Mouse (Mus musculus) layer of hippocampus, adult 9-11 months (tissue): ENCODE results near the gene Psrc1.

Source experiments
- DNase-seq: peaks from one replicate; pipeline ENCODE4 v3.0.0; 2022

Gene Psrc1

DNA sequence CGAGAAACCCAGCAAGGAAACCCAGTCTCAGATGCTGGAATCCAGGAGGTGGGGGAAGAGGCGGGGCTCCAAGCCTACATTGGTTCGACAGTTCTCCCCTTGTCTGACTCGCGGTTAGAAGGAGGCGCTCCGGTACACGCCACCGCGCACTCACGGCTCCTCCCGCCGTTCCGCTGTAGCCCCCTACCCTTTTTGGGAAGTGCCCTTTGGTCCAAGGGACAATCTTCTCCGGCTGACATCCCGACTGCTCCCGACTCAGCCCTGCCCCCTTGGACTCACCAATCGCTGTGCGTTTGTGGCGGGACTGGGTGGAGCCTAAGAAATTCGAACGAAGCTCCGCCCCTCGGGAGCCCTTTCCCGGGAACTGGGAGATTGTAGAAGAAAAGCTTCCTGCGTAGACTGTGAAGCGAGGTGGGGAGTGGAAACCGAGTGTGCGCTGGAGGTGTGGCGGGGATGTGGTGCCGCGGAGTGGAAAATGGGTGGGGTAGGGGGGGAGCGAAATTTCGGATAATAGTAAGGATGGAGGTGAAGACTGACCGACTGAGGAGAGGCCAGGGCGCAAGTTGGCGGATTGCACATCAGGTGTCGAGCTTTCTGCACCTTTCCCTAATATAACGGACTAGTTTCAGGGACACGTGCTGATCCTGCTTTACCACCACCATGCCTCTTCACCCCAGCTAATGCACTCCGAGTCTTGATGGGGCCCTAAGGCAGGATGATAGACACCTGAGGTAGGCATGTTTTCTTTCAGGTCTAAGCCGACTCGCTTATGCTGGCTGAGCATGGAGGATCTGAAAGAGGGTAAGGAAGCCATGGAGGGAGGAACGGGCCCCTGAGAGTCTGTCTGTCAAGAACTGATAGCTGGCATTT lies at the start of gene Psrc1:
Psrc1 (plus strand) TSS at position 355 of the 870 bp plus-strand sequence.
- DNase-seq = peak; percentile 84

DNA sequence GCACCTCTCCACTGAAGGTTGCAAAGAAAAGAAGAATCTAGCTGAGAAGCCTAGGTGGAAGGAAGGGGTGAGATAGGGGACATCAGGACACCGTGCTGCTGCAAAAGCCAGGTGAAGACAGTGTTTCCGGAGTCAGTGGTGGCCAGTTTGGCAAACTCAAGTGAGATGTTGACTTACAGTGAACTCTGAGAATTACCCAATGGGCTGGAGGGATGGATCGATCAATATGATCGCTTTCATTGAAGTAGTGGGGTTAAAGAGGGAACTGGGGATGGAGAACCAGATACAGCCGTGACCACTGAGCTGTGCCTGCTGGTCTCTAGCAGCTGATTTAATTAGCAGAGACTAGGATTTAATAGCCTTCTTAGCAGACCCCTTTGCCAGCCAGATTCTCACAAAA lies 46.8 kb upstream of the Psrc1 start:
- no peak for DNase-seq

DNA sequence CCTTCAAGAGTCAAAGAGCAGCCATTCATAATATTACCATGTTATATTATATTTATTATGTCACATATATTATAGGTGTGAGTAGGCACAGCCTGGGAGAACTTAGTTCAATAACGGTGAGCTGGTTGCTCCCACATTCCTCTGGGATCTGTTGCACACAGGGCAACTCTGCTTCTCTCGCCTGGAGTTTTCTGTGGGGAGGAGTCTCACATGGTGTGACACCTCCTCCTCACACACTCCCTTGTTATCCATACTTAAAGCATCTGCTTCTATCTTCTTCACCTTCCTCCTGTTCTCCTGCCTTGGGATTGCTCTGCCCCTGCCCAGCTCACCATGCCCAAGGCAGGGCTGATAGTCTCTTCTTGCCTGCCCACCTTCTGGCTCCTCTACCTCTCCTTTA lies 42.6 kb upstream of the Psrc1 start:
- DNase-seq = no peak

DNA sequence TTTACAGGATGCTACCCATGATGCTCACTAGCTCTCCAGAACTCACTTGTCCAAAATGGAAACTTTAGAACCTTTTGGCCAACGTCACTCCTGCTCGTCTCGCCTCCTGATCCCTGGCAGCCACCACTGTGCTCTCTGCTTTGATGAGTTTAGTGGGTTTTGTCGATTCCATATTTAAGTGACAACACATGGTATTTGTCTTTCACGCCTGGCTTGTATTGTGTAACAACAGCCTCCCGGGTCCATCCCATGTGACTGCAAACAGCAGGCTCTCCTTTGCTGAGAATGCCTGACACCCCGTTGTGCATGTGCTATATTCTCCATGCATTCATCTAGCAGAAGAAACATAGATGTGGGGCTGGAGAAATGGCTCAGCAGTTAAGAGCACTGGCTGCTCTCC lies 41.5 kb upstream of the Psrc1 start:
- peak; percentile 55 for DNase-seq

DNA sequence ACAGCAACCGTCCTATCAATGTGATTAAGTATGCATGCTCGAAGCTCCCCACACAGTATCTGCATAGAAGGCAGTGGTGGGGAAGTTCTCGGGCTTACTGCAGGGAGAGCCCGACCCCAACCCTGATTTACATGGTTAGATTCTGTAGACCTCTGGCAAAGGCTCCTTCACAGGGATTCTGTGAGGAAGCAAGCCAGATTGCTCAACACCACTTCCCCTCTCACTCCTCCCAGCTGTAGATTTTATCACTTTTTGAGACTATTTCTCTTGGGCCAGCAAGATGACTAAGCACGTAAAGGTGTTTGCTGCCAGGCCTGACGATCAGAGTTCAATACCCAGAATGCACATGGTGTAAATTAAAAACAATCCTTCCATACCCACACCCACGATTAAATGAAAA lies 37.8 kb upstream of the Psrc1 start:
- DNase-seq = no peak

DNA sequence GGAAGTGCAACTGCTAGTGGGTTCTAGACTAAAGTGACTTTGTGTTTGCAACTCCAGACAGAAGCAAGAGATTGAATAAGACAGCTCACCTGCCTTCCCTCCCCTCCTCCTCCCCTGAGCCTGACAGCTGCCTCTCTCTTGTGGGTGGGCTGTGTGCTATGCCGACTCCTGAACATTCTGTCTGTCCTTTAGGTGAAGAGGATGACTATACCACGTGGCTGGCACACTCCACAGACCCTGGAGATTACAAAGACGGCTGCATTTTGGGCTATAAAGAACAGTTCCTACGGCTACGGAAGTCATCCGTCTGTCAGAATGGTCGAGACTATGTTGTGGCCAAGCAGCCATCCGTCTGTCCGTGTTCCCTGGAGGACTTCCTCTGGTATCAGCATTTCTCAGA lies 35.3 kb upstream of the Psrc1 start:
- peak; percentile 39 for DNase-seq

DNA sequence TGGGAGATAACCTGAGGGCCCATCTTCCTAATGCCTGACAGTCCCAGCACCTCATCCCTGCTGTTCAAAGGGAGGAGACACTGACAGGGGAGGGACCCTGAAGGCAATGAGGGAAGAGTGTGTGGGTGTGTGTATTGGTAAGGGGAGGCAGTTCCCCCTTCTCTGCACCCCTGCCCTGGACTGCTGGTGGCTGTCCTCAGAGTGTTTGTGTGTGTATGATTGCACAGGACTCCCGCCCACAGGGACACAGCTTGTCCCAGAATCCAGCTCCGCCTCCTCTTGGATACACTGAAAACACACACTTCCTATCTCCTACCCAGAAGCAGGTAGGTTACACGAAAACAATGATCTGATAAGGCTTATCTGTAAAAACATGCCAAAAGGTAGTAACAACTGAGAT lies 28.4 kb upstream of the Psrc1 start:
- DNase-seq = peak; percentile 50

DNA sequence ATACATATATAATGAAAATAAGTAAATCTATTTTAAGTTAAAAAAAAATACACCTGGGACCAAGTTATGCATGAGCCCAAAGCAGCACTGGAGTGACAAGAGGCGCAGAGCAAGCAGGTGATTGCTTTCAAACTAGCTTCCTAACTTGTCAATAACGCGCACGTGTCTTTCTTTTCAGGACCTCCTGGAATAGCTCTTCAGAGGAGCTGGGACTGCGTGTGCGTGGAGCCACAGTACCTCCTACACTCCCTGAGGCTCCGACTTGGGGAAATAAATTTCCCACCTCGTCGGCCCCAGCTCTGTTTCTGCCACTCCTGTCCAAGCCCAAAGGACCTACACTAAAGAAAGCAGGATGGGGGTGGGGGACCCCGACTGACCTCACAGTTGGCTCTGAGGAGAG lies 26.6 kb upstream of the Psrc1 start:
- DNase-seq = no peak

DNA sequence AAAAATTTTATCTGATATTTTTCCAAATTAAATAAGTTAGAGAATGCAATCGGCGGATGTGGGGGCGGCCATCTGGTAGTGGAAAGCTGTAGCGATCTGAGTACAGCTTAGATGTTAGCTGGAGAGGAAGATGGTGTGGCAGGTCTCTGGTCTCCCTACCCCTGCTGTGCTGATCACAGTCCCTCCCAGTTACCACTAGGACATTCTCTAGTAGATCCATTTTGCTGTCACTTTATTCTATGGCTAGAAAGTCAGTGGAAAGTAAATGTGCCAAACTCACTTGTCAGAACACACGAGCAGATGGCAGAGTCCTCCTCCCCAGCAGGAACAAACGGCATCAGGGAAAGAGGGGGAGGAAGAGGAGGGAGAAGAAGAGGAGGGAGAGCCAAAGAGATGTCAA lies 25.2 kb upstream of the Psrc1 start:
- DNase-seq = peak; percentile 82

DNA sequence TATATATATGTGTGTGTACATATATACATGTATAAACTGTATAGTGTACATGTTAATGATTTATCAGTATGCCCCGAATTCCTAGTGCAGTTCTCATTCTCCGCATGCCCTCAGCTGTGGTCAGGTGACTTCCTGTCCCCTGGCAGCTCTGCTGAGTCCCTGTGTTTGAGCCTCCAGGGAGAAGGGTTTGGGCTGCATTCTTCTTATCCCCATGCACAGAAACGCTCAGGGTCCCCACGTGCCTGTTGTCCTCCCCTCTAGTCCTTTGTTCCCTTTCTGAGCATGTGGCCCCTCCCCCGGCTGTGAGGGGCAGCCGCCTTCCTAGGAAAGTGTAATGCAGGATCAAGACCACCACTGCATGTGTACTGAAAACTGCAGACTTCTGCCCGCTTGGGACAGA lies 22.7 kb upstream of the Psrc1 start:
- no peak for DNase-seq

DNA sequence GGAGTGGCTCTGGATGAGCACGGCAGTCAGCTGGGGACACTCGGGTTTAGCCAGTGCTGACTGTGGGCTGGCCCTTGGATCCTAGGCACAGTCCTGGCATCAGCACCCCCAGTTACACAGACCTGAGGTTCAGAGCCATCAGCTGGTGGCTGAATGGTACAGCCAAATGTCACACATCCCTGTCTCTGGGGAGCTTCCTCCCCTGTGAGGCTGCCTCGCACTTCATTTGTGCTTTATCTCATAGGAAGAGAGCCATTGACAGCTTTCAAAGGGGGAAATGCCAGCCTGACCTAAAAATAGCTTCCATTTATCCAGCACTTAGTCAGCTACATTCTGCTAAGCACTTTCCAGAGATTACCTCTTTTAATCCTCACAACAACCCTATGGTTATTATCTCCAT lies 20.0 kb upstream of the Psrc1 start:
- DNase-seq = peak; percentile 56

DNA sequence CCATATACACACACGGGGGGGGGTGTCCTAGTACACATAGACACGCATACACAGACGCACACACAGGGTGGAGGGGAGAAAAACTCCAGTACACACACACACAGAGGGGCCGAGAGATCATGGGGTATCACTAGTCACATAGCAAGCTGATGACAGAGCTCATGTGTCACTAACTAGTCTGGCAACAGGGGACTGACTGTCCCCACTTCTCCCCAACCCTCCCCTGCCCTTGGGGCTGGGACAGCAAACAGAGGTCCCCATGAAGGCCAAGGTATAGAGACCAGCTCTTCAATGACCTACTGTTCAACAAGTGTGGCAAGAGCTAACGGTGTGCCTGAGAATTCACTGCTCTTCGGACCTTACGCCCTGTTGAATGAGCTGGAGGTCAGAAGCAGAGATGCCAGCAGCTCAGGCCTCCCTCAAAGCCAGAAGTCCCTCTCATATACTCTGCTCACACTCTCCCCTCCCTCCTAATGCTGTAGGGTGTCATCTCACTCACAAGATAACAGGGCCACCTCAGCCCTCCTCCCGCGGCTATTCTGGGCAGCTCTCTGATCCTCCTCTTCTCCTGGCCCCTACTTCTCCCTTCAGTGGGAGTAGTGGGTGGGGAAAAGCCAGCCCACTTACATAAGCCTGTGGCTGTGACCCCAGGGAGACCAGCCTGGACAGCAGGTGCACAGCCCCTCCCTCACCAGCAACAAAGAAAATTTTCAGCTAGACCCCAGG lies 19.2 kb upstream of the Psrc1 start, which contains the start of gene Mybphl:
Mybphl (plus strand) TSS at position 642 of the 726 bp plus-strand sequence.
- DNase-seq = no peak

DNA sequence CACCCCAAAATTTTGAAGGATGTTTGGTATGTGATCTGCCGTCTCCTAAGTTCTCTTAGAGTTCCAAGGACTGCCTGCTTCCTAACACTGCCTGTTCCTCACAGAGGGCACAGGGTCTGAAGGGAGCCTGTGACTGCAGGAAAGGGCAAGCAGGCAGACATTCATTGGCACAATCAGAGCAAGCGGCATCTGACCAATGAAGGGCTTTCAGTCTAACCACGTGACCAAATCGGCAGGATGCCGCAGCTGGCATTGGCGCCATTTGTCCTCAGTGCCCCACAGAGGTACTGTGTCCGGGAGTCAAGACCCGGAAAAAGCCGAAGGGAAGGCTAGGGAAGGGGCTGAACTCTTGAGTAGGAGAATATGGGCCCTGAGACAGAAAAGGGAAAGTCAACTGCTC lies 16.5 kb upstream of the Psrc1 start:
- DNase-seq = peak; percentile 68

DNA sequence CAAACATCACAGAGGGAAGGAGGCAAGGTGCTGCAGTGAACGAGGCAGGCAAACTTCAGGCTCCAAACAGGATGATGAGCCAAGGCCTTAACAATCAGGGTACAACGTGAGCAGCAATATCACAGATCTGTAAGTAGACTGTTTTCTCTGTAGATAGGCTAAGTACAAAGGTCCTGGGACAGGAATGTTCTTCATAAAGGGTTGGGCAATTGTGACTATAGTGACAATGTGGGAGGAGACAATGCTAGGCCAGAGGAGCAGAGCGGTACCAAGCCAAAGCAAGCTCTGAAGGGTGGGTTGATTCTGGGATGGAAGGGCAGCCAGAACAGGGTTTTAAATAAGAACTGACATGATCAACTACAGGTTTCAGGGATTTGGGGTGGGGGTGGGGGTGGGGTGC lies 15.8 kb upstream of the Psrc1 start:
- no peak for DNase-seq

DNA sequence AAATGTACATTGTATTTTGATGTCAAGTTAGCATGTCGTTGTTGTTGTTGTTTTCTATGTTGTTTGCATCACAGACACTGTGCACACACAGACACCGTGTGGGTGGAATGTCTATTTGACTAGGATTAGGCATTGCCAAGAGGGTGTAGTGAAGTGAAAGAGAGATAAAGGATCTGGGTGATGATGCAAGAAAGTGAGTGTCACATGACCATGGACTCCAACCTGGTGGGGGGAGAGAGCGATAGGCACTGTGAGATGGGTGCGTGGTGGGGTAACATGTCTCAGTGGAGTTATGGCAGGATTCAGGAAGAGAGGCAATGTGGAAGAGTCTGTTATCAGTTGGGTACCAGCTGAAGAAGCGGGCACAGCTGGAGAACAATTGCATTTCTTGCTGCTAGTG lies 14.9 kb upstream of the Psrc1 start:
- no peak for DNase-seq

DNA sequence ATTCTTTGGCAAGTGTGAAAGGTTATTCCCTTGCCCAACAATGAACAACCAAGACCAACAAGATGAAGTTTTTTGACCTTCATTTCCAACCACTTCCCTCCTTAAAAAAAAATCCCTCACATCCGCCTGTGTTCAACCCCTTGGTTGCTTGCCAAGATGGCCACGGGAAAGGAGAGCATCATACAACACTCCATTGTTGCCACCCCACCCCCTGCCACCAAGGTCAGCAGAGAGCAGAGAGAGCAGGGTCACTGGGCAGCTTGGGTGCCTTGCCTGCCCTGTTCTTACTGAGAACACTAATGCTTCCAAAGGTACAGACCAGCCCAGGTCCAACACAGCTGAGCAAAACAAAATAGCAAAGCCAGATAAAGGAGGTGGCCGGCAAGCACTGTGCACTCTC lies 11.4 kb upstream of the Psrc1 start:
- DNase-seq = no peak

DNA sequence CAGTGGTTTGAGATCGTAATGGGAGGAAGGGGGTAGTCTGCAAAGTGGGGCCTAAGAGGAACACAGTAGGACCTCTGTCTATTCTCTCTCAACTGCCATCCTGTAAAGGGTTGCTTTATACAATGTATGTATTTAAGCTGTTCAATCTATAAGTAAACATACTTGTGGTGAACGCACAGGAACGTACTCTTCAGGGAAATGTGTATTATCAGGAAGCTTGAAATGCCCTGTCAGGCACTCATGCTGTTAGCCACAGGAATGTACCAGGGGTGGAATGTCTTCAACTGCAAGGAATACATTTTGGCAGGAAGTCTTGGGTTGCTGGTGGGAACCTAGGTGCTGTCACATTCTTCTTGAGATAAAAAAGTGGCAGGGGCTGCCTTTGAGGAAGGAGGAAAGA lies 10.9 kb upstream of the Psrc1 start:
- no peak for DNase-seq

DNA sequence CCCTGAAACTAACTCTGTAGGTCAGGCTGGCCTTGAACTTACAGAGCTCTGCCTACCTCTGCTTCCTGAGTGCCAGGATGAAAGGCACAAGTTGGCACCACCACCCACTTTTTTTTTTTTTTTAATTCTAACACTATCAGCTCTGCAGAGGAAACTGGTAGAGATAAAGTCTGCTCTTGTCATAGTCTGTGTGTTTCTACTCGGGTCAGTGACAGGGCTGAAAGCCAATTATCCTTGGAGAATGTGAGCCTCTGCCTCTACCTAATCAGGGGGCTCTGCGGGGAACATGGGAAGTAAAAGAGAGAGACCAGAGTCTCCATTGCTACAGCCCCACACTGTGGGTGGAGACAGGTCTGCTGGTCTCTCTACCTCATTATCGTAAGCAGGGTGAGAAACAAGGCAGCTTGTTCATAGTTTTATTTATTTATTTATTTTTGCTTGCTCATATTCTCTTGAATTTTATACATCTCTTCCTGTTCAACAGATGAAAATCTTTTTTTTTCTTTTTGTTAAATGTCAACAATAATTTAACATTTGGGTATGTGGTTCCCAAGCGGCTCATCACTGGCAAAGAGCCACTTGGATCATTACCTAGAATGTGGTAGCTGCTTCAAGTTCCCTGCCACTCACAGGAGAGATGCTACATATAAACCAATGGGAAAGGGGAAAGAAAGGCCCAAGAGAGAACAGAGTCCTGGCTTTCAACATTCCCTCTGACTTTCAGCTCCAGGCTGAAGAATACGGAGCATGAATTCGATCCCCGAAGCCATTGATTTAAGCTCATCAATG lies 4.6 kb upstream of the Psrc1 start:
- DNase-seq = no peak

DNA sequence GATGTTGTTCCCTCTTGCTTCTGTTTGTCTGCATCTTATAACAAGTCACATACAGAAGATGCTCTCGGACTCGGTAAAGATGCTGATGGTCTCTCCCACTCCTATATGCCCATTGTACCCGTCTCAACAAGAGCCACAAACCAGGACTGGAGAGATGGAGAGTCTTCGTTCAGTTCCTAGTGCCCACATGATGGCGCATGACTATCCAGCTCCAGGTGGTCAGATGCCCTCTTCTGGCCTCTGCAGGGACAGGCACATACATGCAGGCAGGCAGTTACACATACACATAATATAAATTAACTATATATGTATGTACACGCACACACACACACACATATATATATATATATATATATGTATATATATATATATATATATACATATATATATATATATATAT lies 2.9 kb upstream of the Psrc1 start:
- no peak for DNase-seq

DNA sequence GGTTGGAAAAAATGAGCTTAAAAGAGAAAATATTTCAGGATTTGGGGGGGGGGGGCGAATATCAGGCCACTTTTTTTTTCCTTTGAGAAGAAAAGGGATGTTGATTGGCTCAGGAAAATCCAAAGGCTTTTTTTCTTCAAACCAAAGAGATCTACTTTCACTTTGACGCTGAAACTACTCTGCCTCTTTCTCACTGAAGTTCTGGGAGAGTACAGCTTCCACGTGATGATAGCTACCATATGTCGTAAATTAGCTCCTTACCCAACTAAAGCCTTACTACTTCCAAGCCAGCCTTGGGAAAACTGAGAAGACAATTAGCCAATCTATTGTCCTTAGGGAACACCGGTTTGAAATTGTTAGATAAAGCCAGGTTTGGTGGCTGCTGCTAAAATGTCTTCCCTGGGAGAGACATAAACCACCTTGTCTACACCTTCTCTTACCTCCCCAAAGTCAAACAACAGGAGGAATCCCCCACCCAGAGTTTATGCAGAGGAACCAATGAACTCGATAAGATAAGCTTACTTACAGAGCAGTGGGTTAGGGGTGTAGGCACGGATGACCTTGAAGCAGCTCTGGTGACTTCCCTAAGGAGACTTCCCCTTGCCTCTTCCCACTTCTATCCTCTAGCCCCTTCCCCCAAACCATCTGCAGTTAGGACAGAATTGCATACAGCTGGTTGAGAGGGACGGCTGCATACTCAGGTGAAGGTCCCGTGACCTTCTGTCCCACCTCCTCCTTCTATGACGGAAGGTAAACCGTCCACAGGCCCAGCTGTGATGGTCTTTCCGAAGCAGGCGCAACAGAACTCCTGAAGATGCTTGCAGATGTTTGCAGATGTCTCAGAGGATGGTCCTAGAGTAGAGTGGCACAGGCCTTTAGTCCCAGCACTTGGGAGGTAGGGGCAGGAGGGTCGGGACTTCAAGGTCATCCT lies 1.4 kb upstream of the Psrc1 start:
- no peak for DNase-seq

DNA sequence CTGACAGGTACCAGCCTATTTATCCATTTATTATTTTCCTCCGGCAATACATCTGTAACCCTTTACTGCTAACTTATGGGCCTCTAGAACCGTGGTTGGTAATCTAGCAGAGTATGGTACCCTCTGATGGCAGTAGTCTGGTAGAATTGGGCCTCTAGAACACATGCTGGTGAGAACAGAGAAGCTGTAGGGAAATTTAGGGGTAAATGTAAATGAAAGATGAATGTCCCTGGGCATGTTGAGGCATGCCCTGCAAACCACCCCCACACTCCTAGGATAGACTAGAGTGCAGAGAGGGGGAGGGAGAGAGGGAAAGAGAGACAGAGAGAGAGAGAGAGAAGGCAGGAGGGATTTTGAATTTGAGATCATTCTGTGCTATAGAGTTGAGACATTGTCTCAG lies 786 bp downstream of the Psrc1 start:
- DNase-seq = no peak

DNA sequence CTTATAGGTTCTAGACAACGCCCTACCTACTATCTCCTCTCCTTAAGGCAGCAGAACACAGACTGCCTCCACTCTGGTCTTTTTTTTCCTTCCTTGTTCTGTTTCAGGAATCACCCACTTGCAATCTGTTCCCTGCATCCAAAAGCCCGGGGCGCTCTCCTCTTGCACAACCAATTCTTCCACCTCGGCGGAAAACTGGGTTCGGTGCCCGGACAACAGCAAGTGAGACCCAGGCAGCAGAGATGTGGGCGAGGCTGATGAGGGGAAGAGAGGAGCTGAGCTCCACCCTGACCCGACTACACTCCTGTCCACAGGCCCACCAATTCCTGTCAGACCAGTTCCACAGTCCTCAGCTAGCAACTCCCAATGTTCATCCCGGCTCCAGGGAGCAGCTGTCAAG lies 2.5 kb downstream of the Psrc1 start:
- DNase-seq = peak; percentile 86
